Mouse (Mus musculus): ENCODE data around the gene Dnajc17. TPM values are rescaled to one million over a fixed set of nuclear protein-coding genes. Genes with fewer than 3 reads are reported as not detected.

Gene Dnajc17
- polyA plus RNA-seq, 1 experiment from 2014 or later, result 18.6 TPM

GRCm38 (mm10) chr2:119154683-119155082 is 53.9 kb downstream of the Dnajc17 start:
- ChIA-PET CTCF (interaction anchor here (0.8 to 2.5 kb wide), 5 partner anchors 11 to 40 kb away, joined by 3 to 11 read pairs (median 4); no protein-coding TSS in a partner anchor), POLR2A (interaction anchor here (0.7 kb wide), 1 partner anchor 114 kb away, joined by 5 read pairs; no protein-coding TSS in a partner anchor)
- DNase-seq (ENCODE audit: low read depth, low spot score) (no peak), ATAC-seq (no peak)
- TF ChIP-seq CTCF (IDR thresholded peaks at IDR 0.05), result no peak
- in situ Hi-C loops (cut with MboI; ENCODE audit: low pct_unique_long_range_greater_than_20kb), result loop anchor here (5.0 kb wide), 1 partner anchor 33 kb away; no protein-coding TSS in a partner anchor
- H3K27me3 ChIP-seq, result no peaks in the 10 kb centered on the region

- ChIA-PET CTCF (interaction anchor here (0.7 to 1.7 kb wide), 2 partner anchors 37 to 52 kb away, joined by 3 to 8 read pairs; no protein-coding TSS in a partner anchor), POLR2A (no interaction called here)
- in situ Hi-C loops (cut with MboI; ENCODE audit: low pct_unique_long_range_greater_than_20kb), result loop anchor here (5.0 kb wide), 1 partner anchor 35 kb away; no protein-coding TSS in a partner anchor
- no peaks in the 10 kb centered on the region for H3K27me3 ChIP-seq
- no peak for TF ChIP-seq CTCF (IDR thresholded peaks at IDR 0.05)
- DNase-seq (ENCODE audit: low read depth, low spot score), result no peak
- ATAC-seq, result no peak
Measured at GRCm38 (mm10) chr2:119152255-119152654, 56.3 kb downstream of the Dnajc17 start.

GRCm38 (mm10) chr2:119147775-119148174 is 60.8 kb downstream of the Dnajc17 start:
- DNase-seq (ENCODE audit: low read depth, low spot score), result no peak

GRCm38 (mm10) chr2:119147160-119147678 is 61.4 kb downstream of the Dnajc17 start:
- no peak for TF ChIP-seq CTCF (IDR thresholded peaks at IDR 0.05)
- ChIA-PET POLR2A (interaction anchor here (2.4 kb wide), 1 partner anchor 9 kb away, joined by 7 read pairs; no protein-coding TSS in a partner anchor), CTCF (interaction anchor here (1.0 to 1.7 kb wide), 3 partner anchors 9 to 41 kb away, joined by 3 to 6 read pairs (median 4); no protein-coding TSS in a partner anchor)
- DNase-seq (ENCODE audit: low read depth, low spot score), result no peak
- H3K27me3 ChIP-seq, result no peaks in the 10 kb centered on the region
- ATAC-seq, result no peak
- in situ Hi-C loops (cut with MboI; ENCODE audit: low pct_unique_long_range_greater_than_20kb), result no loop called here

More at GRCm38 (mm10) chr2:119147775-119148174, 60.8 kb downstream of the Dnajc17 start:
- ChIA-PET CTCF (interaction anchor here (1.0 to 1.6 kb wide), 2 partner anchors 10 to 24 kb away, joined by 3 to 4 read pairs; no protein-coding TSS in a partner anchor), POLR2A (interaction anchor here (2.4 kb wide), 1 partner anchor 9 kb away, joined by 7 read pairs; no protein-coding TSS in a partner anchor)
- H3K27me3 ChIP-seq, result no peaks in the 10 kb centered on the region
- no peak for ATAC-seq
- no peak for TF ChIP-seq CTCF (IDR thresholded peaks at IDR 0.05)
- in situ Hi-C loops (cut with MboI; ENCODE audit: low pct_unique_long_range_greater_than_20kb), result no loop called here

- ATAC-seq, result no peak
- TF ChIP-seq CTCF (IDR thresholded peaks at IDR 0.05), result no peak
- CTCF ChIA-PET, result interaction anchor here (1.7 kb wide), 1 partner anchor 42 kb away, joined by 6 read pairs; no protein-coding TSS in a partner anchor
- H3K27me3 ChIP-seq, result no peaks in the 10 kb centered on the region
- DNase-seq (ENCODE audit: low read depth, low spot score), result no peak
- POLR2A ChIA-PET, result no interaction called here
- in situ Hi-C loops (cut with MboI; ENCODE audit: low pct_unique_long_range_greater_than_20kb), result no loop called here
Measured at GRCm38 (mm10) chr2:119146435-119146834, 62.2 kb downstream of the Dnajc17 start.

- H3K27me3 ChIP-seq, result no peaks in the 10 kb centered on the region
- in situ Hi-C loops (cut with MboI; ENCODE audit: low pct_unique_long_range_greater_than_20kb), result no loop called here
- ChIA-PET CTCF (interaction anchor here (0.7 to 1.7 kb wide), 3 partner anchors 40 to 44 kb away, joined by 3 to 6 read pairs (median 5); no protein-coding TSS in a partner anchor), POLR2A (no interaction called here)
- TF ChIP-seq CTCF (IDR thresholded peaks at IDR 0.05), result no peak
- ATAC-seq, result no peak
- DNase-seq (ENCODE audit: low read depth, low spot score), result no peak
Measured at GRCm38 (mm10) chr2:119145199-119145598, 63.4 kb downstream of the Dnajc17 start.

- CTCF ChIA-PET, result interaction anchor here (1.5 to 2.5 kb wide), 3 partner anchors 8 to 53 kb away, joined by 3 to 6 read pairs (median 5); no protein-coding TSS in a partner anchor
- POLR2A ChIA-PET, result no interaction called here
- no peaks in the 10 kb centered on the region for H3K27me3 ChIP-seq
- in situ Hi-C loops (cut with MboI; ENCODE audit: low pct_unique_long_range_greater_than_20kb), result no loop called here
- no peak for TF ChIP-seq CTCF (IDR thresholded peaks at IDR 0.05)
- DNase-seq (ENCODE audit: low read depth, low spot score), result no peak
- no peak for ATAC-seq
Measured at GRCm38 (mm10) chr2:119136346-119136898, 72.2 kb downstream of the Dnajc17 start.

Other genes starting within 250 kb of the Dnajc17 start
- gene Ccdc32, start 179.4 kb downstream of the Dnajc17 start, polyA plus RNA-seq (2021), result 26.6 TPM
- gene Rpusd2, start 174.0 kb downstream of the Dnajc17 start, polyA plus RNA-seq (2021), result 5.2 TPM
- 9.3 TPM for gene Knl1, start 161.7 kb downstream of the Dnajc17 start, polyA plus RNA-seq (2021)
- gene Rad51, start 96.0 kb downstream of the Dnajc17 start, polyA plus RNA-seq (2021), result 24.6 TPM
- 31.7 TPM for gene Rmdn3, start 51.8 kb downstream of the Dnajc17 start, polyA plus RNA-seq (2021)
- 27.5 TPM for gene Gchfr, start 41.0 kb downstream of the Dnajc17 start, polyA plus RNA-seq (2021)
- gene Gm14137, start 34.3 kb downstream of the Dnajc17 start, polyA plus RNA-seq (2021), result 6.4 TPM
- 40.4 TPM for gene Zfyve19, start 178 bp downstream of the Dnajc17 start, polyA plus RNA-seq (2021)
- gene Ppp1r14d, start 21.1 kb upstream of the Dnajc17 start, polyA plus RNA-seq (2021), result not detected
- gene Spint1, start 28.6 kb upstream of the Dnajc17 start, polyA plus RNA-seq (2021), result 4.5 TPM
- gene Rhov, start 62.5 kb upstream of the Dnajc17 start, polyA plus RNA-seq (2021), result 2.2 TPM
- gene Vps18, start 79.9 kb upstream of the Dnajc17 start, polyA plus RNA-seq (2021), result 25.3 TPM
- 3.2 TPM for gene Dll4, start 117.0 kb upstream of the Dnajc17 start, polyA plus RNA-seq (2021)
- gene Chac1, start 142.4 kb upstream of the Dnajc17 start, polyA plus RNA-seq (2021), result 34.2 TPM